Mouse (Mus musculus) liver, embryonic 15.5 days (tissue): Measurements from ENCODE around the gene Bpi. TPM values are rescaled to one million over a fixed set of nuclear protein-coding genes. Genes with fewer than 3 reads are reported as not detected.

Source experiments
- ATAC-seq: fragments of 200-750 bp; cut with Nextera tagmentation; 2 replicates; pipeline ENCODE4 v1.8.0; 2017; ENCODE audit warnings: moderate number of reproducible peaks, mild to moderate bottlenecking, moderate library complexity; ENCODE audit not compliant: insufficient read depth
- H3K27ac ChIP-seq: fragments of 300-500 bp; sonication (generic); replicated peaks from 2 replicates; pipeline ENCODE4 v1.5.1; 2015; ENCODE audit warnings: mild to moderate bottlenecking, inconsistent platforms
- H3K27me3 ChIP-seq: fragments of 300-500 bp; sonication (generic); 2 replicates; pipeline ENCODE4 v1.6.1; 2015; ENCODE audit warnings: mild to moderate bottlenecking, inconsistent platforms
- H3K36me3 ChIP-seq: fragments of 300-500 bp; sonication (generic); replicated peaks from 2 replicates; pipeline ENCODE4 v1.6.1; 2015; ENCODE audit warnings: moderate library complexity, mild to moderate bottlenecking, inconsistent platforms
- H3K4me1 ChIP-seq: fragments of 300-500 bp; sonication (generic); replicated peaks from 2 replicates; pipeline ENCODE4 v1.6.1; 2015; ENCODE audit warnings: inconsistent platforms
- H3K4me2 ChIP-seq: fragments of 300-500 bp; sonication (generic); 2 replicates; pipeline ENCODE4 v1.6.1; 2015; ENCODE audit warnings: moderate library complexity, mild to moderate bottlenecking, inconsistent platforms
- H3K4me3 ChIP-seq: fragments of 300-500 bp; sonication (generic); replicated peaks from 2 replicates; pipeline ENCODE4 v1.5.1; 2015; ENCODE audit warnings: mild to moderate bottlenecking, inconsistent platforms
- H3K9ac ChIP-seq: fragments of 300-500 bp; sonication (generic); 2 replicates; pipeline ENCODE4 v1.6.1; 2015; ENCODE audit warnings: moderate library complexity, mild to moderate bottlenecking, inconsistent platforms
- H3K9me3 ChIP-seq: fragments of 300-500 bp; sonication (generic); replicated peaks from 2 replicates; pipeline ENCODE4 v1.6.1; 2016; ENCODE audit warnings: inconsistent platforms
- WGBS: fragments of 180-500 bp; shearing (Covaris S2); methylation state at CpG from one replicate; pipeline ENCODE4 v1.1.7; 2015; ENCODE audit warnings: mixed read lengths; ENCODE audit not compliant: insufficient replicate concordance; 5-methylcytosine and 5-hydroxymethylcytosine counted together
- polyA plus RNA-seq: library from polyadenylated mRNA; unstranded; fragments of >200 nt; fragmentation: Nextera tagmentation; extraction: Ambion mirVana; gene quantifications from 2 replicates; pipeline ENCODE4 v1.2.1, GENCODE M21; 2015

Gene Bpi
- polyA plus RNA-seq, 1 experiment from 2014 or later, result not detected

DNA sequence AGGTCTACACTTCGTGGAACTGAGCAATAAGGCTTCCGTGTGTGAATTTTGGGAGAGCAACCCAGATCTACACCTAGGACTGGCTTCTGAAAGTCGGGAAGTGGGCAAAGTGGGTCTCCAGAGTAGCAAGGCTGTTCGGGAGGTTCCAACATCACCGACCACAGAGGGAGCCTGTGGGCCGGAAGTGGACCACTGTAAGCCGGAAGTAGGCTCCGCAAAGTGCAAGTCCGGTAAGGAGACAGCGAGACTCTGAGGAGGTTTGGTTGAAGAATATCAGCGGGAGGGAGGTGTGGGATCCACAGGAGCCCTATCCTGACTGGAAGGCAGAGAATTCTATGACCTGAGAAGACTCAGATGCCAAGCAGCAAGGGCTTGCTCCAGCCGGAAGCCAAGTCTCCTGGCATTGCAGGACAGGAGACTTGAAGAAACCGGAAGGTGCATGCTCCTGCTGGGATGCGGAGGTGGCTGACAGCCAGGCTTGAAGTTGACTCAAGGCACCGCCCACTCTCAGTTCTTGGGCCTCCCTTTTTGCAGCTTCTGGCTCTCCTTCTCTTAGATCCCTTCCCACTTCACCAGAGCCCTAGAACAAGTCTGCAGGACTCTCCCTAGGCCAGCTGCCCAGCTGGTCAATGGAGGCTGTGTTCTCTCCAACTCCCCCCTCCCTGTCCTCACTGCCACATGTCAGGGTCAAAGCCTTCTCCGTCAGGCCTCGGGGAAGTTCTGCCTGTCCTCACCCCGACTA, 14.6 kb upstream of the Bpi start:
- no peaks in the 10 kb centered on the region for H3K36me3 ChIP-seq
- no peaks in the 10 kb centered on the region for H3K27me3 ChIP-seq
- no peak overlapping the region for H3K9ac ChIP-seq
- no peak for ATAC-seq
- H3K4me3 ChIP-seq, result no peak overlapping the region
- H3K4me1 ChIP-seq, result 0 out of 2 replicates have a peak, but pooled peaks cover 4% of the 10 kb centered on the region
- WGBS, result 64% methylated on average over 18 of the region's 18 CpGs
- no peaks in the 10 kb centered on the region for H3K9me3 ChIP-seq
- H3K4me2 ChIP-seq, result no peak overlapping the region
- no peak overlapping the region for H3K27ac ChIP-seq

DNA sequence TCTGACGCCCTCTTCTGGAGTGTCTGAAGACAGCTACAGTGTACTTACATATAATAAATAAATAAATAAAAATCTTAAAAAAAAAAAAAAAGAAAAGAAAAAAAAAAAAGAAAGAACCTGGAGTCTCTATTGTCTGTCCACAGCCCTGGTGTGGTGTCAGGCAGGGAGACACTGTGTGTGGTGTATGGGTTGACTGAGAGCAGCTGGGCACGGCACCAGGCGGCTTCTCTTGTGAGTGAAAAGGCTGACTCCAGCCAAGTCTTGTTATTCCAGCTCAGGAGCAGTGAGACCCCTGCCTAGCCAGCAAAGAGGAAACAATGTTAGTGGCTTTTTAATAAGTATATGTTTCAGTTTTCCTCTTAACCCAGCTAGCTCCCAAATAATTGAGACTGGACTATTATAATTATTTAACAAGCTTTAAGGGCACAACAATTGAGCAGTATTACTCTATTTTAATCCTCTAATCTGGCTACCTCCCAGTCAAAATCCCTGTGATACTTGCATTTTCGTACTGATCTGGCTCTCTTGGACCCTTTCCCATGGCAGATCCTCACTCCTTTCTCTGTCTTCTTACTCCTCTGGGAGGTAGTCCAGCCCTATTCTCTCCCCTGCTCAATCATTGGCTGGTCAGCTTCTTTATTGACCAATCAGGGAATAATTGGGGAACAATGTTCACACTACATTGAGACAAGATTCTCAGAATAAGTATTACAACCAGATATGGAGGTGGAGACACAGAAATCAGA, 12.6 kb upstream of the Bpi start:
- Histone ChIP-seq H3K27ac (no peak overlapping the region), H3K4me2 (no peak overlapping the region), H3K9me3 (no peaks in the 10 kb centered on the region), H3K36me3 (no peaks in the 10 kb centered on the region), H3K4me3 (no peak overlapping the region), H3K27me3 (no peaks in the 10 kb centered on the region), H3K4me1 (0 out of 2 replicates have a peak, but pooled peaks cover 6% of the 10 kb centered on the region), H3K9ac (no peak overlapping the region)
- 48% methylated on average over 4 of the region's 4 CpGs for WGBS
- no peak for ATAC-seq

DNA sequence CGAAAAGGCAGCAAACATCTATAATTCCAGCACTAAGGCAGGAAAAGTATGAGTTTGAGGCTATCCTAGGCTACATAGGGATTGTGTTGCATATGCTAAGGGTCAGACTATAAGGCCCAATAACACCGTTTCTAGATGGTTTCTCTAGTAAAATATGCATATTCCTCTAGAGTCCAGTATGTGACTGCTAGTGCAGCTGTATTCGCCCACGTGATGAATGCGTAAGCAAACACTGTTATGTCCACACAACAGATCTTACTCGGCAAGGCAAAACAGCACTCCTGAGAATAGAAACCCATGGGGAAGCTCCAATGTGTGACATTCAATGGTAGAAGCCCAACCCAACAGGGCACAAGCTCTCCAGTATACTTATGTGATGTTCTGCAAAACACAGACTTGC, 10.0 kb upstream of the Bpi start:
- Histone ChIP-seq H3K9me3 (no peaks in the 10 kb centered on the region), H3K27me3 (no peaks in the 10 kb centered on the region), H3K36me3 (no peaks in the 10 kb centered on the region), H3K9ac (no peak overlapping the region), H3K27ac (no peak overlapping the region), H3K4me1 (0 out of 2 replicates have a peak, but pooled peaks cover 6% of the 10 kb centered on the region), H3K4me3 (no peak overlapping the region), H3K4me2 (no peak overlapping the region)
- WGBS, result 70% methylated on average over 6 of the region's 6 CpGs
- no peak for ATAC-seq

DNA sequence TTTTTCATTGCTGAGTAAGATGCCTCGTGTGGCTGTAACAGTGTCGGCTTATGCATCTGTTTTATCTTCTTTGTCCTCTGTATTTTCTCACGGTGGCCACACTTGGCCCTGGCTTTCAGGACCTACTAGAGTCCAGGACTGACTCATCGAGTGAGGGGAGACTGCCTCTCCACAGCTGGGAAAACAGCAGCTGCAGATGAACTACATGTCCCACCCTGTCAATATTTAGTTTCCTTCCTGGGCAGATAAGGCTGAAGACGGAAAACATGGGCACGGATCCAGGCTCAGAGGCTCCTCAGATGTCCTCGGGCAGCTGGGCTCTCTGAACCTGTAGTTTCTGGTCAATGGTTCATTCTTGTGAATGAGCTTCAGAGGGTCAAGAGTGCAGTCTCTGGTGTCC, 9.6 kb upstream of the Bpi start:
- H3K27me3 ChIP-seq, result no peaks in the 10 kb centered on the region
- H3K9ac ChIP-seq, result no peak overlapping the region
- ATAC-seq, result peak; percentile 25; the same call in 1 of the 2 replicates
- no peaks in the 10 kb centered on the region for H3K9me3 ChIP-seq
- H3K36me3 ChIP-seq, result no peaks in the 10 kb centered on the region
- H3K4me3 ChIP-seq, result no peak overlapping the region
- H3K4me1 ChIP-seq, result 0 out of 2 replicates have a peak, but pooled peaks cover 6% of the 10 kb centered on the region
- no peak overlapping the region for H3K27ac ChIP-seq
- H3K4me2 ChIP-seq, result no peak overlapping the region
- 28% methylated on average over 7 of the region's 7 CpGs for WGBS

DNA sequence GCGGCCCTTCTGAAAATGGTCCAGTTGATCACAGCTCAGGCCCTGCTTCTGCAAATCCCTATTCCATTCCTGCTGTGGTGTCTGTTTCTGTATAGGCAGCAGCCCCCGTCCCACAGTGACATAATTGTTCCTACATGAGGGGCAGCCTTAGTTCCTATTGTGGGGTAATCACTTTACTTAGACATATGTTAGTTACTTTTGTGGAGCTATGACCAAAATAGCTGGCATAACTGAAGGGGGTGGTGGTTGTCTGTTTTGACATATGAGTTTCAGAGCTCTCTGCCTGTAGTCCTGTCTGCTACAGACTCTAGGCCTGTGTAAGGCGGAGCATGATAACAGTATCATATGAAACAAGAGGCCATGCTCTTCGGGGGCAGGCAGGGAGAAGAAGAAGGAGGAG, 7.3 kb upstream of the Bpi start:
- Histone ChIP-seq H3K27me3 (no peaks in the 10 kb centered on the region), H3K27ac (no peak overlapping the region), H3K4me2 (no peak overlapping the region), H3K4me1 (0 out of 2 replicates have a peak, but pooled peaks cover 6% of the 10 kb centered on the region), H3K9me3 (no peaks in the 10 kb centered on the region), H3K9ac (no peak overlapping the region), H3K36me3 (no peaks in the 10 kb centered on the region), H3K4me3 (no peak overlapping the region)
- 35% methylated on average over 4 of the region's 4 CpGs for WGBS
- no peak for ATAC-seq

DNA sequence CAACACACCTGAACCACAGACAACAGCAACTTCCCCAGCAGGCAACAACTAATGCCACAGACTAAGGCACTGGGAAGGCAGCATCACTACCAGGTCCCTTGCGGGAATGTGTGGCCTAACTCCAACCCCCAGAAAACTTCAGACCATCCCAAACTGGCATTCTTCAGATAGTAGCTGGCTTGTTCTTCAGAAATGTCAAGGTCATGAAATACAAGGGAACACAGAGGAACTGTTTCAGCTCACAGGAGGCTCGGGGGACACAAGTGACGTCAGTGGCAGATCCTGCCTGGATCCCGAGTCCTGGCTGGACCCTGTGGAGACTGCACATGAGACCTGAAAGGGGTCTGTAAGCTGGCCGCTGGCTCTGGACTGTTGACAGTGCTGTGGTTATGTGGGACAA, 4.1 kb upstream of the Bpi start:
- H3K27me3 ChIP-seq, result peaks cover 11% of the 10 kb centered on the region; the same call in 1 of the 2 replicates
- H3K4me1 ChIP-seq, result 0 out of 2 replicates have a peak, but pooled peaks cover 3% of the 10 kb centered on the region
- H3K9me3 ChIP-seq, result no peaks in the 10 kb centered on the region
- no peak overlapping the region for H3K27ac ChIP-seq
- no peak overlapping the region for H3K4me2 ChIP-seq
- H3K36me3 ChIP-seq, result no peaks in the 10 kb centered on the region
- H3K4me3 ChIP-seq, result no peak overlapping the region
- no peak for ATAC-seq
- 52% methylated on average over 5 of the region's 5 CpGs for WGBS
- H3K9ac ChIP-seq, result no peak overlapping the region

DNA sequence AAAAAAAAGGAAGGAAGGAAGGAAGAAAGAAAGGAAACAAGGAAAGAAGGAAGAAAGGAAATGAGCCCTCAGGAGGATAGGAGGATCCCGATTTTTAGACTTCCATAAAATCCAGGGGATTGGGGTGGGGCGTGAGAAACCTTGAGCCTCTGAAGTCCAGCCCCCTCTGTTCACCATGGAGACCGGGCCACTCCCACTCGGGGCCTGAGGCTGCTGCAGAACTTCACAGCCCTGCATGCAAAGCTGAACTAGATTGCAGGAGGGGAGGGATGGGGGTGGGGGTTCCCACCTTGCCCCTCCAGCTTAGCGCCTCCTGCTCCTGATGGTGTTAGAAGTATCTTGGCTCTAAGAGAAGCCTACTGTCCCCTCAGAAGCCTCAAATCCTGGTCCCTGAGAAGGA, 1.0 kb upstream of the Bpi start:
- Histone ChIP-seq H3K4me3 (no peak overlapping the region), H3K27ac (no peak overlapping the region), H3K9ac (no peak overlapping the region), H3K4me2 (no peak overlapping the region), H3K36me3 (no peaks in the 10 kb centered on the region), H3K9me3 (no peaks in the 10 kb centered on the region), H3K4me1 (0 out of 2 replicates have a peak, but pooled peaks cover 3% of the 10 kb centered on the region), H3K27me3 (peaks cover 11% of the 10 kb centered on the region; the same call in 1 of the 2 replicates)
- no peak for ATAC-seq
- WGBS, result 24% methylated on average over 5 of the region's 5 CpGs

DNA sequence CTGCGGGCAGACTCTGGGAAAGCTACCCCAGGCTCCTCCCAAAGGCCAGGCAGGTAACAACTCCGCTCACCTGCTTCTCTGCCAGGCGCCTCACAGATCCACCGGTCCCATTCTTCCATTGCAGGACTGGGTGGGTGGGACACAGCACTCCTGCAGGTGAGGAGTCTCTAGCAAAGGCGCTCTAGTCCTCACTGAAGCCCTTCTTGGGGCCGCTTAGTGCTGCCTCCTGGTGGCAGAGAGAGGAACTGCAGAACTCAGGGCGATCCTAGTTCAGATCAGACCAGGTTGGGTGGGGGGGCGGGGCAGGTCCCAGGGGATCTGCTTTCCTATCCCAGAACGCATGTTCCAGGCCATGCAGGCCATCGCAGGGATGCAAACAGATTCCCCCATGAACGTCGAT, 887 bp downstream of the Bpi start:
- Histone ChIP-seq H3K4me3 (no peak overlapping the region), H3K9me3 (no peaks in the 10 kb centered on the region), H3K27ac (no peak overlapping the region), H3K4me1 (0 out of 2 replicates have a peak, but pooled peaks cover 3% of the 10 kb centered on the region), H3K4me2 (0 out of 2 replicates have a peak overlapping the region, but pooled peaks have one; percentile 20), H3K36me3 (no peaks in the 10 kb centered on the region), H3K27me3 (peaks cover 11% of the 10 kb centered on the region; the same call in 1 of the 2 replicates), H3K9ac (no peak overlapping the region)
- 14% methylated on average over 12 of the region's 12 CpGs for WGBS
- ATAC-seq, result no peak

DNA sequence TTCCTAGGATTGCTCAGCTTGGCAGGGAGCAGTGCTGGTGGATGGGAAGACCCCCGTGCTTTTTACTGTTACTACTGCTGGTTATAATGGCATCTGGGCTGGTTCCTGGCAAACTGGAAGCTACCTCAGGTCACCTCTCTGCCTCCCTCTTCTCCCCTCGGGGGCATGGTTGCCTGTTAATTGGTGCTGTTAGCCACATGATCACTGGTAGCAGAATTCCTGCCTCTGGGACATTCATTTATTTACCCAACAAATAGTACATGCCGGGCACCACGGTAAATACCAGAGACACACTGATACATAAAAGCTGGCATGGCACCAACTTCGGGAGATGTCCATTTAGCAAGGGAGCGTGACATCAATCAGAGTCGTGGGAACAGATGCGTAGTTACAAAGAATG, 1.6 kb downstream of the Bpi start:
- no peak overlapping the region for H3K4me2 ChIP-seq
- no peaks in the 10 kb centered on the region for H3K36me3 ChIP-seq
- ATAC-seq, result no peak
- peaks cover 11% of the 10 kb centered on the region; the same call in 1 of the 2 replicates for H3K27me3 ChIP-seq
- 0 out of 2 replicates have a peak, but pooled peaks cover 3% of the 10 kb centered on the region for H3K4me1 ChIP-seq
- no peak overlapping the region for H3K9ac ChIP-seq
- WGBS, result 58% methylated on average over 8 of the region's 8 CpGs
- no peak overlapping the region for H3K27ac ChIP-seq
- H3K9me3 ChIP-seq, result no peaks in the 10 kb centered on the region
- no peak overlapping the region for H3K4me3 ChIP-seq

DNA sequence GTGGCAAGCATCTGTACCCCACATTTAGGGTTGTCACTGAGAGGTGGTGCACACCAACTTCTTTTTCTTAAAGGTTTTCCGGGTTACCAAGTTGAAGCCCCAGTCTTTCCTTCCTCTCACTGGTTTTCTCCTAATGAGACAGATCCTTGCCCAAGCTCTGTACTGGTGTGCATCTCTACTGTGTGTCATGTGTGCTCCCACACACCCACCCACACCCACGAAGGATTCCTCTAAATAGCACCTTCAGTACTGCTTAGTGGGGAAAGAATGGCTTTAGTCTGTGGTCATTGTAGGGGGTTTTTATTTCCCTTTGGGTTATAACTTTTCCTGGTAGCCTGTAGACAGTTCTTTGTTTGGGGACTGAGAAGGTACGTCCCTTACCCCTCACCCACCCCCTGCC, 7.0 kb downstream of the Bpi start:
- 51% methylated on average over 3 of the region's 3 CpGs for WGBS
- no peaks in the 10 kb centered on the region for H3K27me3 ChIP-seq
- no peaks in the 10 kb centered on the region for H3K36me3 ChIP-seq
- H3K9me3 ChIP-seq, result no peaks in the 10 kb centered on the region
- H3K9ac ChIP-seq, result no peak overlapping the region
- H3K4me2 ChIP-seq, result no peak overlapping the region
- H3K4me1 ChIP-seq, result no peaks in the 10 kb centered on the region
- no peak overlapping the region for H3K27ac ChIP-seq
- no peak overlapping the region for H3K4me3 ChIP-seq
- no peak for ATAC-seq

DNA sequence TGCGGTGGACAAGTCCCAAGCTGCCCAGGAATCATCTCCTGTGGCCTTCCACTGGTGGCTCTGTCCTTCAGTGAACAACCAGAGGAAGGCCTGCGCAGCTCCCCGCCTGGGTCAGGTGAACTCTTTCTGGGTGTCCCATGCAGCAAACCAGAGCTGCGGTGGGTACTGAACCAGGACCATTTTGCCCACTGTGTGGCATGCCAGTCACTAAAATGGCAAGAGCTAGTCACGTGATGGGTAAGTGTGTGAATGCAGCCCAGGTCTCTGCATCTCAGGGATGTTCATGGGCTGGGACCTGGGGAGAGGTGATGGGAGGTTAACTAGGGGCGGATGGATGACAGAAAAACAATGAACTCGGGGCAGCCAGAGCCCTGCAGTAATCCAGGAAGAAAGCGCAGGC, 12.1 kb downstream of the Bpi start:
- H3K4me1 ChIP-seq, result no peaks in the 10 kb centered on the region
- no peak for ATAC-seq
- no peak overlapping the region for H3K9ac ChIP-seq
- WGBS, result 68% methylated on average over 8 of the region's 8 CpGs
- no peak overlapping the region for H3K27ac ChIP-seq
- no peak overlapping the region for H3K4me2 ChIP-seq
- H3K9me3 ChIP-seq, result no peaks in the 10 kb centered on the region
- no peak overlapping the region for H3K4me3 ChIP-seq
- no peaks in the 10 kb centered on the region for H3K36me3 ChIP-seq
- no peaks in the 10 kb centered on the region for H3K27me3 ChIP-seq
